Mouse (Mus musculus): ENCODE measurements around the gene Ctdspl.

Ctdspl gene

DNA sequence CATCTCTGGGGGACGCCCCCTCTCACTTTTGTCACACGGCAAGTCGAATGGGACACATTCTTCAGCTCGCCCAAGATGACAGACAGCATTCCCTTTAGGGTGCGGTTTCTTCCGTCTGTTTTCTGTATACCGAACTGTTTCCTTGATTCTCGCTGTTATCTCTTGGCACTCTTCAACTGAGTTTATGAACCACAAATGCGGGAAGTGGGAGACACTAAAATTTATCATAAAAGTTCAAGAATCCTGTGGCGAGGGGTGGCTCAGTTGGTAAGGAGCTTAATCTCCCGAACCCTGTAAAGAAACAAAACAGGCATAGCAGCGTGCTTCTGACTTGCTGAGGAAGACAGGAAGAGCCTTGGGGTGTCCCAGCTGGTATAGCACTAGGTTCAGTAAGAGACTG lies 18.1 kb downstream of the Ctdspl start:
- in situ Hi-C loops (cut with MboI; ENCODE audit: low sequenced_read_pairs), result no loop called here

DNA sequence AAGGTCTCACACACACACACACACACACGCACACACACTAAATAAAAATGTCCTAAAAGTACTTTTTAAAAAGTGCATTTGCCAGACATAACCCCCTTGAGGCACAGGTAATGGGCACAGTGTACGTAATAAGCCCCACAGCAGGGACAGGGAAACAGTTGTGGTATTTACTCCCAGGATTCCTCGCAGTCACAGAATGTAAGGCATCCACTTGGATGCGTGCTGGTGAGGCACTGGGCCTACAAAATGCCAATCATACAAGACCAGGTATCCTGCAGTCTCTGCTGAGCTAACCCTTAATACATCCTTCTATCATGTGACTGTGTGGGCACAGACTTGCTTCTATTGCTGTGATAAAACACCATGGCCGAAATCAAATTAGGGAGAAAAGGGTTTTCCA lies 22.2 kb downstream of the Ctdspl start:
- in situ Hi-C loops (cut with MboI; ENCODE audit: low sequenced_read_pairs), result no loop called here

DNA sequence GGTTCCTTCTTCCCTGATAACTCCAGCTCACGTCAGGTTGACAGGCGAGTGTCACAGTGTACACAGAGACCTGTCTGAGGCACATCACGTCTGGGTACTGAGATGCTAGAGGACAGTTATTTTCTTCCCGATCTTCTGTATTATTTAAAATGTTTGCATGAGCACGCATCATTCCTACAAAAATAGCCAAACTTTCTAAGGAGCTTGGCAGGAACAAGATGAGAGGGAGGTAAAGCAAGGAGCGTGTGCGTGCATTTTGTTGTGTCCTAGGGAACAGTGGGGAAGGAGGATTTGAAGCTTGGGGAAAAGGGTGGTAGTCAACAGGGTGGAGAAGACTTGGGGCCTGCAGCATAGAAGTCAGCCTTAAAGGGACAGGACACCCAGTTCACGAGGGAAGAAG lies 22.9 kb downstream of the Ctdspl start:
- in situ Hi-C loops (cut with MboI; ENCODE audit: low sequenced_read_pairs), result no loop called here

DNA sequence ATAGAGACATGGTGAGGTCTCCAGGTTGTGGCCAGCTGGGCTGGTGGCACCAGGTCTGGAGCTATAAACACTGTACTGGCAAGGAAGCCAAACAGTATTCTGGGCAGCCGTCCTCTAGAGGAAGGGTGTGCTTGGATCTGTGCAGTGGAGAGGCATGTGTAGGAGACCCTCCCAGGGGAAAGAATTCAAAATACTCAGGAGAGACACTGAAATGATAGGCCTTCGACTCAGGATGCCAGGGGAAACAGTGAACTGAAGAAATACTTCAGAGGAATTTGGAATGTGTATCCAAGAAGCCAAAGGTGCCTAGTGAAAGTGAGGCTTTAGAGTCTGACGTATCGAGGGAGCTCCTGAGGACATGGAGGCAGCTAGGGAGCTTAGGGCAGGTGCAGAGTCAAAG lies 23.4 kb downstream of the Ctdspl start:
- in situ Hi-C loops (cut with MboI; ENCODE audit: low sequenced_read_pairs), result no loop called here

DNA sequence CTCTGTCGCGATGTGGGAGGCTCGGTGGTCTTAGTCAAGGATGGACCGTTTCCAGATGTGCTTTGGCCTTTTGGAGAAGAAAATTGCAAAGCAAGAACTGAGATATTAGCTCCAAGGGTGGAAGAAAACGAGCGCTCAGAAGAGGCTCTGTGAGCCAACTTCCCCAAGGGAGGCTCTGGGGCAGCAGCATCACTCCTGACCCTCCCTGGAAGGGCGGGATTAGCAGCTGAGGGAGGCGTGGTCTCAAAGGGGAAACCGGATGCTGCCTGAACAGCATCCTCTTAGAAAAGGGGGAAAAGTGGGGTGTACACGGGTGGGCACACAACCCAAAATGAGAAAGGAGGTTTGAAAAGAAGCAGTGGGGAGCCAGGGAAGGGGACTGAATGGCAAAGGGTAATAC lies 23.8 kb downstream of the Ctdspl start:
- in situ Hi-C loops (cut with MboI; ENCODE audit: low sequenced_read_pairs), result no loop called here

DNA sequence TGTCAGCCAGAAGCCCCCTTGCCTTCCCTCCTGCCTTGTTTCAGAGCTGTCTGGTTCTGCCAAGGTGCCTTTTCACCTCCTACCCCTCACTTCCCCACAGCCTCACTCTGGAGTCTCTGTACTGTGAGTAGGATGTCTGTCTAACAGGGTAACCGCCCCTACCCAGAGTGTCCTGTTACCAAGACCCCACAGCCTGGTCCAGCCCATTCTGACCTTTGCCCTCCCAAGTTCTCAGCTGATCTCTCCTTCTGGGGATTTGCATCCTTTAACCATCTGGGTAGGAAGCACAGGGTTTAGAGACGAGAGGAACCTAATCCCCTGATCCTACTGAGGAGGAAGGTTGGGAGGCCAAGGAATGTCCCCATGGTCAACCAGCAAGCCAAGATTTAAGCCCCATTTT lies 24.5 kb downstream of the Ctdspl start:
- in situ Hi-C loops (cut with MboI; ENCODE audit: low sequenced_read_pairs), result no loop called here

DNA sequence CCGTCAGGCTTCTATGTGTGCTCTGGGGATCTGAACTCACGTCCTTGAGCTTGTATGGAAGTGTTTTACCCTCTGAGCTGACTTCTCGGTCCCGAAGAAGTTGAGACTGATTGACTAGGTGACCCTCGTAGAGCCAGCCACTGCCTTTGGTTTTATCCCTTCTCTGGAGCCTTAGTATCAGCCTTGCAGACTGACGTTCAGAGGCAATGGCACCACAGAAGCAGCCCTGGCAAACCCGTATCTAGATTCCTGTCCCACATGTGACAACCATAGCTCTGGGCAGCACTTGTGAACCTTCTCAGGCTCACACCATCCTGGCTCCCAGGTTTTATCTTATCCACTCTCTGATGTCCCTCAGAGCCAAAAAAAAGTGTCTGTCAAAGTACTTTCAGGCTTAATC lies 25.1 kb downstream of the Ctdspl start:
- in situ Hi-C loops (cut with MboI; ENCODE audit: low sequenced_read_pairs), result no loop called here

DNA sequence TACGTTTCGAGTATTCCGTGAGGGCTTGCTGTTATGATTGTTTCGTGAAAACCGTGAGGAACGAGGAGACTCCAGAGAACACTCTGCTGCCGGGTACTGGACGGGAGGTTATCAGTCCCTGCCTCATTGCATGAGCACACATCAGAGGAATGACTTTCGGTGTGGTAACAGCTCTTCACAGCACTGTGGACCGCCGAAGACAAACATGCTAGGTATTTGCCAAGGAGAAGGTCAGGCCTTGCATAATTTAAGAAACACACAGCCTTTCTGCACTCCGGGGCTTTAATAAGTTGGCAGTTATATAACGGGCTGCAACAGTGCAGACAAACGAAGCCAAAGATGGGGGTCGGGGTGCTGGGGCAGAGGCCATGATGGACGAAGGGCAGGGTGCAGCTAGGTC lies 25.9 kb downstream of the Ctdspl start:
- in situ Hi-C loops (cut with MboI; ENCODE audit: low sequenced_read_pairs), result no loop called here

DNA sequence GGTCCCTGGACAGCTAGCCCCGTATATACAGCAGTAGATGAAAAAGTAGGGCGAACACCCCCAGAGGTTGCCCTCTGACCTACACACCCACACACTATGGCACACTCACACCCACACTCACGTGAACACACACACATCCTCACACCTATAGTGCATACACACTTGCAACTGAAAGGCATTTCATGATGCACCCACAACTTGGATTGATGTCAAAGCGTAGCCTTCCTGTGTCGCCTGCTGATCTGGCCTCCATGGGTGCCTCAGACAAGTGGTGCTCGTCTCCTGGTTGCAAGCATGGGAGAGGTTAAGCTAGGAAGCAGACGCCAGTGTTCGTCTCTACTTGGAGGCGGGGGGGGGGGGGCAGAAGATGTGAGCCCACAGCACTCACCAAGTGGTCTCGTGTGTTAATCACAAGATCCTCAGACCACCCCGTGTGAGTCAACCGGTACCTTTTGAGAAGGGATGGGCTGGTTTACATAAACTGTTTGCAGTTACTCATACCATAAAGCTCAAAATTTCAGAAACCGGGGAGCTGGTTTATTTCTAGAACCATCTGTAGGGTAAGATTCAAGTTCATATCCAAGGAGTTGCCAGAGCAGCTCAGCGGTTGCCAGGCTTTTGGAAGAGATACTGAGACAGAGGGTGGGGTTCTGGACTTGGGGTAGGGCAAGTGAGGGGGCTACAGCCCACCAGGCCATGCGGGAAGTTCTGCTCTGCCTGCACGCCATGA lies 27.4 kb downstream of the Ctdspl start:
- in situ Hi-C loops (cut with MboI; ENCODE audit: low sequenced_read_pairs), result no loop called here

DNA sequence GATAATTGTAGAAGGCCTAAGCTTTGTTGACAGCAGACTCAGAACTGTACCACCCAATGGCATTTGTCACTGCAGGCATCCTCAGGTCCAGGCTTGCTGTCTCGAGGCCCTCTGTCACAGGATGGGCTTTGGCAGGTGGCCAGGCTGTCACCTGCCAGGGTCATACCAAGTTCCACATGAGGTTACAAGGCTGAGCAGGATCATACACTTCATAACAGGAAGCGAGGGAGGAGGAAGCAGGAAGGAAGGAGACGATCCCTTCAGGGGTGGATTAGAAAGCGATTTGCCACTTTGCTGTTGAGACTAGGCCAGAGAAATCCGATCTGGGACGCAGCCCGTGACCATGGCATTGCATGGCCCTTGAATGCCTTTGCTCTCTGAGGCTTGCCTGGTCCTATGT lies 32.5 kb downstream of the Ctdspl start:
- in situ Hi-C loops (cut with MboI; ENCODE audit: low sequenced_read_pairs), result no loop called here

DNA sequence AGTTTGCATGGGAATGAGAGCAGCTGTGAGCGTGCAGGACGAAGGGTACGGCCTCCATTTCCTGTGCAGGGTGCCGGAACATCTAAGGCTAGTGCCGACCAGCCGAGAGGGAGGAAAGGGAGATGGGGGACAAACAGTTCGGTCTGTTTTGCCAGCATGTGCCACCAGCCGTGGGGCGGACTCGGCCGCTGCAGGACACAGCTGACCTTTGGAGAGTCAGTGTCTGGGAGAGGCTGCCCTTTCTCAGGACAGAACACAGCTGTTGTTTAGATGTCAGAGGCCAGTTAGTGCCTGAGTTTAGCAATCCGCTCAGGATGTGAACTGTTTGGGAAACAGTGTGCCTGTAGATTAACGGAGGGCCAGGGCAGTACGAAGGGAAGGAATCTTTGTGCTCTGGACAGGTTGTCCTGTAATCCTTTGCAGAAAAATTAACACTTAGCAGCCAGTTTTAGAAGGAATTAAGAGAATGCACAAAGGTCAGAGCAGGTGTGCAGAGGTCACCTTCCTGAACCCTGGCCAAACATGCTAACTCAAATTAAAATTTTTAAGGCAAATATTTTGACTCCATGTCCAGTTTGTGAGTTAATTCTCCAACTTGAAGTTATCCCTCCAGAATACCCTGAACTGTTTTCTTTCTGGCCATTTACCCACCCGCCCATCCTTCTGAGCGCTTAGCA lies 34.3 kb downstream of the Ctdspl start:
- in situ Hi-C loops (cut with MboI; ENCODE audit: low sequenced_read_pairs), result no loop called here

DNA sequence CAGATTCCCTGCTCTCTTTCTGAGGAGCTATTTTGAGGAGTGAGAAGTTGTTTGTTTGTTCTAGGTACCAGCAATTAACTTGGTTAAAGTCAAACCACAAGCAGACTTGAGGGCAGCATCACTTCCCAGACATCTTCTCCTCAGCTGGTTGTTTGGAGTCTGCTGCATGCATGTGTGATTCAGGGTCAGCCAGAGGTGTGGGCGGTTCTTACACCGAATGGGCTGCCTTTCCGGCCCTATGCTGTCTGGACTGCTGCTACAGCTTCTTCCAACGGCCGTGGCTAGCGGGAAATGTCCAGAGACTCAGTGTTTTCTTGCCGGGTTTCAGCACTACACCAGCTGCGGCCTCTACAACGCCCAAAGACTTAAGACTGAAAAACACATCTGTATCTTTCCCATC lies 36.9 kb downstream of the Ctdspl start:
- in situ Hi-C loops (cut with MboI; ENCODE audit: low sequenced_read_pairs), result no loop called here

DNA sequence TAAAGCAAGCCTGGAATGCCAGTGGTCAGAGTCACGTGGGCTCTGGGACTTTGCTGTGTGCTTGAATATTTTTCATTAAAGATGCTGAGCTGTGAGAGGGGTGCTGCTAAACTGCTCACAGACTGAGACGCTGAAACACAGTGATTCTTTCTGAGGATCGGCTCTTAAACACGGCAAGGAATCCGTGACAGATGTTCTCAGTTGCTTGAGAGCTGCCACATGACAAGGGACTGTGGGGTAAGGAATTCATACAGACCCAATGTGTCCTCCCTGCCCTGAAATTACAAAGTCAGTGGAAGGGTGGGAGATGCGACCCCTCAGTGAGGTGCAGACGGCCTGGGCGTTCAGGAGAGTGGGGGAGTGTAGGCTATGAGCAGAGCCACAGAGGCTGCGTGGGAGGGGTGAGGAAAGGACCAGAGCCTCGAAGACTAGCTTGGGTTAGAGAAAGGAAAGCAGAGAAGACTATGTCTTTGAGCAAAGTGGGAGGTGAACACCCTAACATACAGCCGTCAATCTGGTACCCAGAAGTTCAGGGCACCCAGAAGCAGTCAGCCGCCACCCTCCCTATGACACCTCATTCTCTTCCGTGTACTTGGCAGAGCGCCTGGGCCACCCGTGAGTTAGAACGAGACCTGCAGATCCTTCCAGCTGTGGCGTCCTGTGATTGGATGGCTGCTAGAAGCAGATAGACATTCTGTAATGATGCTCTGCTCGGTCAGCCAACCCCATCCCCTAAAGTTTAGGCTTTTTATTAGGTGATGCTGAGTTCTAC lies 38.2 kb downstream of the Ctdspl start:
- in situ Hi-C loops (cut with MboI; ENCODE audit: low sequenced_read_pairs), result no loop called here

DNA sequence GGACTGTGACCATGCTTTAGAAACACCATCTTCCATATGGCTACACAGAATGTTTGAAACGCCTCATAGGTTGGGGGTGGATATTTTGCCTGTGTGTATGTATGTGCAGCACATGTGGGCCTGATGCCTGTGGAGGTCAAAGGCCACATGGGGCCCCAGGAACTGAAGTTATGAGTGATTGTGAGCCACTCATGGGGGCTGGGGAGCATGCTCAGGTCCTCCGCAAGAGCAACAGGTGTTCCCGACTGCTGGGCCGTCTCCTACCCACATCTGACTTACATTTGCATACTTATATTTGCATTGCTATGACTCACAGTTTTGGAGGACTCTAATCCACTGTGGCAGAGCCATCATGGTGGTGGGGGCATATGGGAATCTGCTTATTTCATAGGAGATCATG lies 43.6 kb downstream of the Ctdspl start:
- in situ Hi-C loops (cut with MboI; ENCODE audit: low sequenced_read_pairs), result no loop called here

DNA sequence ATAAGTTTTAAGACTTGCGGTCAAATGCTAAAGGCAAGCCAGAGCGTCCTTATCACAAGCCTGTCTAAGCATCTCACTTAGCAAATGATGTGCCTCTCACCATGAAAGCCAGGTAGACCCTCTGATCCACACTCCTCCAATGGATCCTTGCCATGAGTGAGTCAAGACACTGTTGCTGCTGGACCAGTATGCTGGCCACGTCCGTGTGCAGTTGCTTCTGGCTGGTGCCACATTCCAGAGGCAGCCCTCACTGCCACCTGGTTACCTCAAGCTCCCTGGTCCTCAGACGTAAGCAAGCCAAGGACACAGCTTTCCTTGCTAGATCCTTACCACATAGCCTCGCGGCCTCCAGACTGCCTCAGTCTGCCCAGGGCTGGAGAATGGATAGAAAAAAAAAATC lies 46.8 kb downstream of the Ctdspl start:
- in situ Hi-C loops (cut with MboI; ENCODE audit: low sequenced_read_pairs), result no loop called here

DNA sequence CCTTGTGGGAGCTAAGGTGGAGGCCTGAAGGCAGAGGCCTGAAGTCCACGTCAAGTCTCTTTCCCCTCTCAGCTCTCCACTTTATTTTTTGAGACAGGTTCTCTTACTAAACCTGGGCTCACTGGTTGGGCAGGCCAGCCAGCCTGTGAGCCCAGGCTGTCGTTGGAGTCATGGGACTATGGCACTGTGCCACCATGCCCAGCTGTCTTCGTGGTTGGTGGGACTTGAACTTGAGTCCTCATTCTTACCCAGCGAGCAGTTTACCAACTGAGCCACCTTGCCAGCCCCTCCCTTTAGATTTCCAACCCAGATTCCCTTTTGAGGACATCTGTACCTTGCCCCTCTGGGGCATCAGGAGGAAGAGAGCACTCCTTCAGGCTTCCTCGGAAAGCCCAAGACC lies 47.3 kb downstream of the Ctdspl start:
- in situ Hi-C loops (cut with MboI; ENCODE audit: low sequenced_read_pairs), result no loop called here

DNA sequence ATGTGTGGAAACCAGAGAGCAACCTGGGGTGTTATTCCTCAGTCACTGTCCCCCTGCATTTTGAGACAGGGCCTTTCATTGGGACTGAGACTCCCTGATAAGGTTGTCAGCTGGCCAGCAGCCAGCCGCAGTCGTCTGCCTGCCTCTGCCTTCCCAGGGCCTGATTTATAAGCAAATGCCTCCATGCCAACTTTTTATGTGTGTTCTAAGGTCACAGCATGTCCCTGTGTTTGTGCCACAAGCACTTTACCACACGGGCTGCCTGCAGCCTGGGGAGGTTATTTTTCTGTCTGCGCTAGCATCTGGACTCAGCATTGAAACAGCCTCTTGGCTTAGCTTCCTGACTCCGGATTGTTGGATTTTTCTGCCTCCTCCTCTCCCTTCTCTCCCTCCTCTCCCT lies 47.9 kb downstream of the Ctdspl start:
- in situ Hi-C loops (cut with MboI; ENCODE audit: low sequenced_read_pairs), result no loop called here

DNA sequence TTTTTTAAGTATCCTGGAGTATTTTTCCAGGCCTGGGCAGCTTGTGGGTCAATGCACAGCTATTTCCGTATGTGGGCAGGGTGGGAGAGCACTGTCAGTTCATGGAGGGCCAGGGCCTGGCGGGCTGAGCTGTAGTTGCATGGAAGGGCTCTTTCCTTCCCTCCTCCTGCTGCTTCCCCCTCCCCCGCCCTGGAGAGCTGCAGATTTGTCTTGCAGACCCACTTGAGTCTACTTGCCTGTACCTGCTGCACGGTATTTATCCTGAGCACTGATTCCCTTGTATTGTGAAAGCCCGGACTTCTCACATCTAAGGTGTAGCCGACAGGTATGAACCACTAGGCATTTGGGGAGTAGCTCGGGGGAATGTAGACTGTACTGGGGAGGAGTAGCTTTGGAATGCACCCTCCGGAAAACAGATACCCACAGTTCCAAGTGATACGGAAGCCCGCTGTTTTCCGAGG lies 49.0 kb downstream of the Ctdspl start:
- in situ Hi-C loops (cut with MboI; ENCODE audit: low sequenced_read_pairs), result no loop called here

DNA sequence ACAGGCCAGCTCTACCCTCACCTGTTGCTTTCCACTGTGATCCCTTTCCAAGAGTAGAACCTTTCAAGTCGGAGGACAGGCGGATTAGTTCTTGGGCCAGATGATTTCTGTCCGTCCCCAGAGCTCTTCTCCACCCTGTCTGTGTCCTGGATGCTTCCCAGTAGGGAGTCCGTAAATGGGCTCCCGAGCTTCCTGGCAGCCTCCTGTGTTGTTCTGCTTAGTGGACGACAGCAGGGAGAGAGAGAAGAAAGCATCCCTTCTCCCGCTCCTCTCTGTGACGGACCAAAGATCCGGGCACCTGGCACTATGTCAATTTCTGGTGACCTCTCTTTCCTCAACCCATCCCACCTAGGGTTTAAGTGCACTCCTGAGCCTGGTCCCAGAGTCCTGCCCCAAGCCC lies 49.5 kb downstream of the Ctdspl start:
- in situ Hi-C loops (cut with MboI; ENCODE audit: low sequenced_read_pairs), result no loop called here

DNA sequence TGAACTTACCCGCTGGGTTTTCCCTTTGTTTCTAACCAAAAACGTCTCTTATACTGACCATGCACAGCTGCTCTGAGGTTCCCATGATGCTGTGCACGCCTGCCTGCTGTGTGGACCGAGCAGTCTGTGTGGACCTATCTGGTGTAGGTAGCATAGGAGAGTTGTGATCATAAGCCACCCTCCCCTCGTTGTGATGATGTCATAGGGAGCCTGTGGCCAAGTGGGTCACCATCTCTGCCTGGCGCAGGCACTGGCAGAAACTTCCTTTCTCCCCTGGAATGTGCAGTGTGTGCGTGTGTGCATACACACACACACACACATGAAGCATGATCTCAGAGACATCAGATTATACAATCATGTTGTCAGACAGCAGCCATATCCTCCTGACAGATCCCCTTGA lies 50.3 kb downstream of the Ctdspl start:
- in situ Hi-C loops (cut with MboI; ENCODE audit: low sequenced_read_pairs), result no loop called here

DNA sequence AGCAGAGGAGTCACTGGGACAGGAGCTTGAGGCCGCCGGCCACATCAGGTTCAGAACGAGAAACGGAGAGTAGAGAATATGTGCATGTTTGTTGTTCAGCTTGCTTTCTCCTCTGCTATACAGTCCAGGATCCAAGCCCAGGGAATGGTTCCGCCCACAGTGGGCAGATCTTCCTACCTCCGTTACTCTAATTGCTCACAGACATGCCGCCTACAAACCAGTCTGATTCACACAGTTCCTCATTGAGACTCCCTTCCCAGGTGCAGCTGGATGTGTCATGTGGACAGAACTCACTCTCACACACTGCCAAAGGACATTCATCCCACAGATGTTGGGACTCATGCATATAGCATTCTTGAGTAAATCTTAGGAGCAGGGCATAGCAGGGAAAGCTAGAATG lies 51.2 kb downstream of the Ctdspl start:
- in situ Hi-C loops (cut with MboI; ENCODE audit: low sequenced_read_pairs), result no loop called here

DNA sequence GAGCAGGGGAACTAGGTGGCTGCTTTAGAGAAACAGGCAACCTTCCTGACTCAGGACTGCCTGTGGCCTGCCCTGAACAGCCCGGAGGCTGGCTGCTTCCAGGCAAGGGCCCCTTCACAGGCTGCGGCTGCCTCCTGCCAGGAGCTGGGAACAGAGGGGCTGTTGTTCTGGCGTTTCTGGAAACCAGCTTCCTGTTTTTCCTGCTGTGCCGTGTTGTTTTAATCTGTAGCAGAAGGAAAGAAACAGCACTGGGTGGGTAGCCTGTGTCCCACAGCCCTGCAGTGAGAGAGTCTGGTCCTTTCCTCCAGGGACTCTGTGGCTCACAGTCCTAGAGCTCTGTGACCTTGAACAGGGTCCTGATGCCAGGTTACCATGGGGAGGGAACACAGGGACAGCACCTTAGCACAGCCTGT lies 54.2 kb downstream of the Ctdspl start:
- in situ Hi-C loops (cut with MboI; ENCODE audit: low sequenced_read_pairs), result no loop called here
